Mouse (Mus musculus) heart, embryonic 10.5 days (tissue): ENCODE measurements at regions not wholly inside any gene's neighbourhood (a gene's known extent, or its start where the extent isn't known, plus 50 kb on each side); places are given as distances from the start of the nearest gene placed in this dataset.

ENCODE experiments used
- DNase-seq: peaks from one replicate; pipeline ENCODE4 v3.0.0-alpha.2; 2017; ENCODE audit warnings: low spot score
- H3K27ac ChIP-seq: fragments of 300-500 bp; sonication (generic); 2 replicates; pipeline ENCODE4 v1.5.1; 2016; ENCODE audit warnings: mild to moderate bottlenecking
- H3K27me3 ChIP-seq: fragments of 300-500 bp; sonication (generic); 2 replicates; pipeline ENCODE4 v1.6.1; 2016; ENCODE audit warnings: mild to moderate bottlenecking; ENCODE audit not compliant: poor library complexity, insufficient read depth, severe bottlenecking
- H3K36me3 ChIP-seq: fragments of 300-500 bp; sonication (generic); 2 replicates; pipeline ENCODE4 v1.6.1; 2016; ENCODE audit warnings: mild to moderate bottlenecking, moderate library complexity
- H3K4me1 ChIP-seq: fragments of 300-500 bp; sonication (generic); 2 replicates; pipeline ENCODE4 v1.6.1; 2016; ENCODE audit warnings: mild to moderate bottlenecking
- H3K4me3 ChIP-seq: fragments of 300-500 bp; sonication (generic); 2 replicates; pipeline ENCODE4 v1.5.1; 2016; ENCODE audit warnings: mild to moderate bottlenecking, moderate library complexity
- H3K9me3 ChIP-seq: fragments of 300-500 bp; sonication (generic); 2 replicates; pipeline ENCODE4 v1.6.1; 2016; ENCODE audit warnings: mild to moderate bottlenecking, moderate library complexity
- WGBS: fragments of 180-500 bp; shearing (Covaris S2); methylation state at CpG from one replicate; pipeline ENCODE4 v1.1.7; 2016; 5-methylcytosine and 5-hydroxymethylcytosine counted together

DNA sequence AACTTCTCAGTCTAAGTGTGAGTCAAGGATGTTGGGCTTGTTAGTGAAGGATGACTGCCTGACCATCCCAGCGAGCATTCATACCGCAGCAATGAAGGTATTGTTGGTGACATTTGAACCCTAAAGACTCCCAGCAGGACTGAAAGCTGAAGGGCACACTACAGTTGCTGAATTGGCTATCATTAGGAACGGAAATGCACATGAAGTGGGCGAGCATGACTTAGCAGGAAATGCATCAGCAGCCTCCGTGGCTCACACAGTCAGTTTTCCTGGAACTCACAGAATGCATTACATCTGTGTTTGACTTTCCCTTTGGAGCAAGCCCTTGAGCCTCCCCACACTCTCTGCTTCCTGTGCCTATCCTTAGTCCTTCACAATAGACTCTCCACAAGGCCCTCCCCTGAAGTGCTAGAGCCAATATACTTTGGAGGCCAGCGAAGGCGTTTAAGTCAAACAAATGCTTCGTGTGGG lies 63.9 kb downstream of the Tmco5 start:
- no peaks in the 10 kb centered on the region for H3K27me3 ChIP-seq
- peak overlapping the region; percentile 26 for H3K27ac ChIP-seq
- H3K36me3 ChIP-seq: no peaks in the 10 kb centered on the region
- no peaks in the 10 kb centered on the region for H3K9me3 ChIP-seq
- no peak for DNase-seq
- WGBS: 60% methylated on average over 8 of the region's 8 CpGs
- H3K4me3 ChIP-seq: no peak overlapping the region
- H3K4me1 ChIP-seq: peaks cover 12% of the 10 kb centered on the region; the same call in 1 of the 2 replicates

DNA sequence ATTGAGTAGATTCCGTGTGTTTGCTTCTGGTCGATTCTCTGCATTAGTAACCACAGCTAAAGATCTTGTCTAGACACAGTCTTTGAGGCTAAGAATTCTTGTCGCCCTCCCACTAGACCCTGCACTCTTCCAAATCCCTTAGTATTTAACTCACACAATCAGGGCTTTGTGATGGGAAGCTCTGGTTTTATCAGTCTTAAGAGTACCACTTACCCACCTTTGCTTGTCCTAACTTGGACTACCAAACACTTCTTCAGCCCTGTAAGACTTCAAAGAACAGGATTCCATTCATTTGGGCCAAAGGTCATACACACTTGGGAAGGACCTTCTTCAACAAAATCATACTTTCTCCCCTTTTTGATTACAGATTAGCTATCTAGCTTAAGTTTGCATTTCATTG lies 70.0 kb downstream of the Tmco5 start:
- Histone ChIP-seq H3K36me3 (no peaks in the 10 kb centered on the region), H3K9me3 (no peaks in the 10 kb centered on the region), H3K27me3 (no peaks in the 10 kb centered on the region), H3K4me3 (no peak overlapping the region), H3K4me1 (no peaks in the 10 kb centered on the region), H3K27ac (no peak overlapping the region)
- 64% methylated on average over 3 of the region's 3 CpGs for WGBS
- no peak for DNase-seq

DNA sequence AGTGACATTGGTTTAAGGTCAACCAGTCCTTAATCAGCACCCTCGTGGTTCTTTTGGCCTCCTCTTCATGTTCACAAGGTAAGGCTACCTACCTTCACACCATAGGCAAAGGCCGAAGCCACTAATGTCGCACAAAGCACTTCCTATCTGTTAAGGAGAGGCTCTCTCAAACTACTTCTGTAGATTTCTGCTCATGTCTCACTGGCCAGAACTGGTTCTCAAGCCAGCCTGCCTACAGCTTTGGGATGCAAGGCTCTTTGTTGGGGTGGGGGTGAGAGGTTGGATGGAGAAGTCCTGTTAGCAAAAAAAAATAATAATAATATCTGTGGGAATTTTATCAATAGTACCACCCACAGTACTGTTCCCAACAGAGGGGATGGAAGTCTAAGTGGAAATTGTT lies 71.2 kb downstream of the Tmco5 start:
- no peak for DNase-seq
- Histone ChIP-seq H3K36me3 (no peaks in the 10 kb centered on the region), H3K4me3 (no peak overlapping the region), H3K27ac (no peak overlapping the region), H3K9me3 (no peaks in the 10 kb centered on the region), H3K27me3 (no peaks in the 10 kb centered on the region), H3K4me1 (no peaks in the 10 kb centered on the region)
- WGBS: 73% methylated on average over 3 of the region's 3 CpGs

DNA sequence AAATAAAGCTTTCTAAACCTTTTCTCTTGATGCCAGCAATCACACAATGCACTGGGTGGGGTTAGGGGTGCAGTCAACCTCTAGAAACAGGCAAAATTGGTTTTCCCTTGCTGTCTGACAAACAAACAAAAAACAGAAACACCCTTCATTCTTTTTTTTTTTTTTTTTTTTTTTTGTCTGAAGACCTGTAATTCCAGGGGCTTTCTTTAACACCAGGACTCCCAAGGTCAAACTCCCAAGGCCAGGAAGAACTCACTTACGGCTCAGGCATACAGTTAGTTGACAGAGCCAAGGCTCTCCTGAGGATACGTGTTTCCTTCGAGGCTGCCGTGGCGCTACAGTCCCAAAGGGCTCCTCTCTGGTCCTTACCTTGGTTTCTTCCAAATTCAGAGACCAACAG lies 71.7 kb downstream of the Tmco5 start:
- no peaks in the 10 kb centered on the region for H3K27me3 ChIP-seq
- no peaks in the 10 kb centered on the region for H3K9me3 ChIP-seq
- H3K27ac ChIP-seq: no peak overlapping the region
- no peak for DNase-seq
- no peaks in the 10 kb centered on the region for H3K4me1 ChIP-seq
- WGBS: 85% methylated on average over 5 of the region's 5 CpGs
- no peaks in the 10 kb centered on the region for H3K36me3 ChIP-seq
- H3K4me3 ChIP-seq: no peak overlapping the region

DNA sequence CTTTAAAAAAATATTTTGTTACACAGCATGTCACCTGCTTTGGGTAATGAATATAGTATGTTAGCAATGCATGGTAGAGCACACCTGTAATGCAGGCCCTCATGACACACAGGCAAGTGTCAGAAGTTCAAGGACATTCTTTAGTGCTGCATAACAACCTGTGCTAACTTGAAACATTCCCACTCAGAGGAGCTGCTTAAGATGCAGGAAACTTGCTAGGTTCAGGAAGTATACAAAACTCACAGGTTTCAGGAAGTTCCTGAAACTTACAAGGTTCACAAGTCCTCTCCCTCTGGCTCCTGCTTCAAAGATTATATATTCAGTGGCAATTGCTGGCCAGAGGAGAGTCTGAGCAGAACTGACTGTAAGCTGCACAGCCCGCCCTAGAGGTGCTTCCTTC lies 73.0 kb downstream of the Tmco5 start:
- DNase-seq: no peak
- Histone ChIP-seq H3K4me1 (no peaks in the 10 kb centered on the region), H3K27ac (no peak overlapping the region), H3K27me3 (no peaks in the 10 kb centered on the region), H3K36me3 (no peaks in the 10 kb centered on the region), H3K4me3 (no peak overlapping the region), H3K9me3 (no peaks in the 10 kb centered on the region)
- 97% methylated on average over 1 of the region's 1 CpGs for whole genome bisulfite sequencing

DNA sequence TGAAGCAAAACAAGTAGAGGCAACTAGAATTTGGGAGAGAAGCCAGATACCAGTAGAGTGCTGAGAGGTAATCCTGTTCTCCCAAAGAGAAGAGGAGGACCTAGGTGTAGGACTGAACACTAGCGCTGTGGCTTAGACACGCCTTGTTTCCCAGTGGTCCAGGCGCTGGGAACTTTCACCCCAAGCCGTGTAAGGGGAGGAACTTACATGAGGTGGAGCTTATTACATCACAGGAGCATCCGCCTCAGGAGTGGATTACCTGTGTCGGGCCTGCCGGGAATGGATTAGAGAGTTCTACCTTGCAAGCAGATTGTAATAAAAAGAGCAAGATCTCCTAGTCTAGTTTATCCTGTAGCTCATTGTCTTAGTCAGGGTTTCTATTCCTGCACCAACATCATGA lies 75.8 kb downstream of the Tmco5 start:
- WGBS: 85% methylated on average over 7 of the region's 7 CpGs
- Histone ChIP-seq H3K4me1 (no peaks in the 10 kb centered on the region), H3K27ac (no peak overlapping the region), H3K36me3 (no peaks in the 10 kb centered on the region), H3K9me3 (no peaks in the 10 kb centered on the region), H3K4me3 (no peak overlapping the region), H3K27me3 (no peaks in the 10 kb centered on the region)
- DNase-seq: no peak

DNA sequence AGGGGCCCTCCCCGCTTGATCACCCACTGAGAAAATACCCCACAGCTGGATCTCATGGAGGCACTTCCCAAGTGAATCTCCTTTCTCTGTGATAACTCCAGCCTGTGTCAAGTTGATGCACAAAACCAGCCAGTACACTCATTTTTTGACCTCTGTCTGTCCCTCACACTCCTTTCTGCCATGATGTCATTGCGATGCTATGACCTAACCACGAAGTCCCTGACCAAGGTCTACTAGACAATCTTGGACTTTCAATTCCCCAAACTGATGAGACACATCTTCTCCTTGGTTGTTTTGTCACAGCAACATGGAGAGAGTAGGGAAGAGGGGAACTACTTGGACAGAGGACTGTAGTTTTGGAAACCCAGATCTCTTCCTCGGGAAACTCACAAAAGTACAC lies 76.4 kb downstream of the Tmco5 start:
- Histone ChIP-seq H3K4me1 (no peaks in the 10 kb centered on the region), H3K4me3 (no peak overlapping the region), H3K9me3 (no peaks in the 10 kb centered on the region), H3K36me3 (no peaks in the 10 kb centered on the region), H3K27me3 (no peaks in the 10 kb centered on the region), H3K27ac (no peak overlapping the region)
- 78% methylated on average over 4 of the region's 4 CpGs for WGBS
- no peak for DNase-seq

DNA sequence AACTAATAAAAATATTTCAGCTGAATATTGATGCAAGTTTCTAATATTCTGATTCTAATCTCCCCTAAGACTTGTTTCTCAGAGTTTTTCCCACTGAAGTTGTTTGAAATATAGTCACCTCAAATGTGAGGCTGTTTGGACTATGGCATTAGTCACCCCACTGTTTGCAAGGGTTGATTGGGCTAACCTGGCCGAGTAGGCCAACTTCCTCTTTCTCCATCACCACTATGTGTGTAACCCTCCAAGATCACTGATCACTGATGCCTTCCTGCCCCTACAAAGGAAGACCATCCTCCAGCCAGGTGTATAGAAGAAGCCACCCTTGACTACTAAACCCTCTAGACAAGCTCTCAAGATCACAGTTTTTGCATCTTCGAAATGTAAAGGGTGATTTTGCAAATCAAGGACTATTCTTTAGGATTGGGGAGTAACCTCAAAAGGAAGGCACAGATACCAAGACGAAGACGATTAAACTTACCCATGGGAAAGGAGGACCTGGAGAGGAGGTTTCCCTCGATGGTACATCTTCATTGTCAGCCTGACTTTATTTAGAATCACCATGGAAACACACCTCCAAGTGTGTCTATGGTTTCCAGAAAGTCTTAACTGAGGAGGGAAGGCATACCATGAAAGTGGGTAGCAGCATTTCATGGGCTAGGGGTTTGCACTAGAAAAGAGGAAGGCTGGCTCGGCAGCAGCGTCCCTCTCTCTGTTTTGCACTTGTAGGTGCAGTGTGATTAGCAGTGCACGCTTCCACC lies 84.8 kb downstream of the Tmco5 start:
- Histone ChIP-seq H3K9me3 (no peaks in the 10 kb centered on the region), H3K4me1 (no peaks in the 10 kb centered on the region), H3K36me3 (no peaks in the 10 kb centered on the region), H3K4me3 (no peak overlapping the region), H3K27me3 (no peaks in the 10 kb centered on the region), H3K27ac (no peak overlapping the region)
- WGBS: 81% methylated on average over 8 of the region's 8 CpGs
- DNase-seq: no peak

DNA sequence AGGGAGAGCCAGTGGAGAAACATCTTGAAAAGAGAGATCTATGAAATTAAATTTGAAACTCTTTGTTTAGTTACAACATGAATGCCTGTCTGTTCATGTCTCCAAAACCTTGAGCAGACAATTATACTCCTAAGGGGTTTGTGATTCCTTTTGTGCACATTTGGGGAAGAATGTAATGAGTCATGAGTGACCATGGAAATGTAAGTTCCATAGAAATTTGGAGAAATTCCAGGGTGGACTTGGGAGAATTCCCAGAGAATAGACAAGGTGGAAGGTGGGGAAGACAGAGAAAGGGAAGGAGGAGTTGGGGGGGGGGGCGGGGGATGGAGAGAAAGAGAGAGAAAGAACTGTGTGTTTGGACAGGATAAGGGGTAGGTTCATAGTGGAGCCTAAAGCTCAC lies 87.8 kb downstream of the Tmco5 start:
- no peaks in the 10 kb centered on the region for H3K36me3 ChIP-seq
- 63% methylated on average over 1 of the region's 1 CpGs for WGBS
- no peak for DNase-seq

DNA sequence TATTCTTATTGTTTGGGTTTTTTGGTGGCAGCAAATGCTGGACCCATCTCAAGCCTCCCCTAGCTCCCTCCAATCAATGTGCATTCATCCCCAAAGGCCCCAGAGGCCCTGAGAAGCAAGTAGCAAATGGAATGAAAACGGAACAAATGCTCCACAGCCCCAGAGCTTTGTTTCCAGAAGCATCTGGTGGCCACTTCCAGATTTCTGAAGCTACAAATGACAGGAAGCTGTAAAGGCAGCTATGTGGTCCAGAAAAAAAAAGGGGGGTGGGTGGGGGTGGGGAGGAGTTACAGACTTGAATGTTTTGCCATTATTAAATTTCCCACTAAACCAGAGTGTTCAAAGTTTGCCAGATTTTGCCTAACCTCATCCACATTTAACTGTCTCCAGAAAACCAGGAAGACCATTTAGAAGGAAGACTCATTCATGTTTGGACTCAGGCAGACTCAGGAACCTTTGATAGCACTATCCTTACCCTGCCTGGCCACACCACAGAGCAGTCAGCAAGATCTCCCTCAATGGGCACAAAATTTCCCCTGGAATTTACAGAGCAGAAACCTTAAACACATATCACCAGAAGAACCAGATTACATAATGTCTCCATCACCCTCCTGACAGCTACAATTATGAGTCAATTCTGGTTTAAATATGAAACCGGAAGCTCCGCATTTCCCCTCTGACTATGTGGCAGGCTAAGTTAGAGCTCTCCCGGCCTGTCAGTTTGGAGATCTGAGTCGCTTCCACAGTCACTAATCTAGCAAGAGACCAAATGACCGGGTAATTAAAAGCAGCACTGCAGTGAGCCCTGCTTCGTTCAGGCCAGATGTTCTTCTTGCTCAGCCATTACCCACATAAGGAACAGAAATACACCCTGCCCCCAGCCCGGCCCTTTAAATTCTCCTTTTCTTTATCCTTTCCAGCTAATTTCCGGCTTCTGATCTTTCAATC lies 93.4 kb downstream of the Tmco5 start:
- Histone ChIP-seq H3K9me3 (no peaks in the 10 kb centered on the region), H3K4me1 (peaks cover 45% of the 10 kb centered on the region), H3K4me3 (peak overlapping the region; percentile 38), H3K27me3 (no peaks in the 10 kb centered on the region), H3K27ac (peak overlapping the region; percentile 70), H3K36me3 (no peaks in the 10 kb centered on the region)
- 24% methylated on average over 9 of the region's 9 CpGs for WGBS
- DNase-seq: no peak

More for the DNA sequence above, 87.8 kb downstream of the Tmco5 start:
- H3K9me3 ChIP-seq: no peaks in the 10 kb centered on the region
- no peaks in the 10 kb centered on the region for H3K4me1 ChIP-seq
- H3K27me3 ChIP-seq: no peaks in the 10 kb centered on the region
- H3K4me3 ChIP-seq: no peak overlapping the region
- H3K27ac ChIP-seq: no peak overlapping the region

DNA sequence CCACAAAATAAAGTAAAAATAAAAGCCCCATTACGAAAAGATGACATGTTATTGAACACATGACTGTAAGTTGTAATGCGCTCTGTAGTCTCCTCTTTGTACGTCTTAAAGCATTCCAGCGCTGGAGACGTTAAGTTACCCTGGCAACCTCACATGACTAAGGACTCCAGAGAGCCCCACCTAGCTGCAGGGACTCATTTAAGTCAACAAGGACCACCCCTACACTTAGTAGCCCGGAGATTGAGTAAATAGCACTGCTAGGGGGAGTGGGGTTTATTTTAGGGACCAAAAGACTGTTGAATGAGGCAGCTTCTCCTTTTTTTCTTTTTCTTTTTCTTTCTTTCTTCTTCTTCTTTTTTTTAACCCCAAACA lies 94.1 kb downstream of the Tmco5 start:
- no peaks in the 10 kb centered on the region for H3K9me3 ChIP-seq
- peak overlapping the region; percentile 70; the same call in 1 of the 2 replicates for H3K27ac ChIP-seq
- DNase-seq: no peak
- peak overlapping the region; percentile 38 for H3K4me3 ChIP-seq
- 8% methylated on average over 6 of the region's 6 CpGs for WGBS
- H3K27me3 ChIP-seq: no peaks in the 10 kb centered on the region
- no peaks in the 10 kb centered on the region for H3K36me3 ChIP-seq
- peaks cover 50% of the 10 kb centered on the region for H3K4me1 ChIP-seq

DNA sequence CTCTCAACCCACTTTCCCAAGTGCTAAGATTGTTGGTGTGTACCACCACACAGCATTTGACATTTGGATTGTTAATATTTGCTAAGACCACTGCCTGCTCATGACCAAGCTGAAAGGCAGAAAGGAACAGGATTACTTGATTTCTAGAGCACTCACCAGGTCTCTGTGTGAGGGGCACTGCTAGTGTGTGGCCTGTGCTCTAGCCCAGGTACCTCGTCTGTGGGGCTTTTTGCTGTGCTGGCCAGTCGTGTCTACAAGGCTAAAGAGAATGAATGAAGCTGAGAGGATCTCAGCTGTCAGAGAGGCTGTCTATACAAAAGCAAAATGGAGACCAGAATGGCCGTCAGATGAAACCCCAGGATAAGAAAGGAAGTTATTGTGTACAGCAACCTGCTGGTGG lies 95.0 kb downstream of the Tmco5 start:
- peaks cover 57% of the 10 kb centered on the region for H3K4me1 ChIP-seq

DNA sequence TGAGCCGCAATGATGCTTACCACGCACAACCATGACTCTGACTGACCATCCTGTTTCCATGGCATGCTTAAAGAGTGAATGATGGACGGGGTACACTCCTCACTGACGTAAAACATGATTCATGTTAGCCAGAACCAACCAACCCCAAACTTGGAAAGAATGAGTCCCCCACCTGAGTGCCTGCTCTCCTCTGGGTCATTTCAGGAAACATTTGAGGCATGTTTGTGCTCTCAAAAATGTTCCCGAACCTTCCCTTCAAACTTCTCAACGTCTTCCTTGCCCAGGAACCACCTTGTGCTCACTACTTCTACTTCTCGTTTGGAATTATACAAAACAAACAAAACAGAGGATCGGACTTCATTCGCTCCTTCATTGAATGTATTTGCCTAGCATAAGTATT lies 95.7 kb downstream of the Tmco5 start:
- no peaks in the 10 kb centered on the region for H3K27me3 ChIP-seq
- 78% methylated on average over 9 of the region's 9 CpGs for WGBS
- H3K27ac ChIP-seq: 0 out of 2 replicates have a peak overlapping the region, but pooled peaks have one; percentile 96
- H3K4me1 ChIP-seq: peaks cover 58% of the 10 kb centered on the region
- H3K4me3 ChIP-seq: no peak overlapping the region
- DNase-seq: no peak
- H3K36me3 ChIP-seq: no peaks in the 10 kb centered on the region
- no peaks in the 10 kb centered on the region for H3K9me3 ChIP-seq

More for the DNA sequence above, 95.0 kb downstream of the Tmco5 start:
- DNase-seq: no peak
- 56% methylated on average over 3 of the region's 3 CpGs for WGBS
- no peaks in the 10 kb centered on the region for H3K9me3 ChIP-seq
- H3K4me3 ChIP-seq: no peak overlapping the region
- H3K27ac ChIP-seq: peak overlapping the region; percentile 70; the same call in 1 of the 2 replicates
- H3K36me3 ChIP-seq: no peaks in the 10 kb centered on the region
- H3K27me3 ChIP-seq: no peaks in the 10 kb centered on the region
